Mouse (Mus musculus): Measurements from ENCODE around the gene Slc22a3. TPM values are rescaled to one million over a fixed set of nuclear protein-coding genes. Genes with fewer than 3 reads are reported as not detected.

The Slc22a3 gene
- total and polyA plus RNA-seq, 2 experiments from 2014 or later = 2.4 to 3.7 TPM

DNA sequence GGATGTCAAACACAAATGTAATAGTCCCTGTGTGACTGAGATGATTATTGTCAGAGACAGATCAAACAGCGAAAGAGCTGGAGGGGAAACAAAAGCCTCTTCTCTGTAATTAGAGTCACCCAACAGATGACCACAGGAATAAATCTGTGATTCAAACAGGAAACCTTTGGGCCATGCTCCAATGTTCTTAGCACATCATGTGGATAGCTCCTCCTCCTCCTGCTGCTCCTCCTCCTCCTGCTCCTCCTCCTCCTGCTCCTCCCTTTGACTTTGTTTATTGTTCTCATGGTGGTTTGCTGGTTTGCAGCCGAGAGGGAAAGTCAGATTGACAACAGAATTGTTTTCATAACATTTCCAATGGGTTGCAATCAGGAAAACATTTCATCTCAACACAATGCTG lies 28.1 kb downstream of the Slc22a3 start:
- peak; percentile 12 for DNase-seq (ENCODE audit: low spot score)
- no peak for ATAC-seq (ENCODE audit: low FRiP score)

DNA sequence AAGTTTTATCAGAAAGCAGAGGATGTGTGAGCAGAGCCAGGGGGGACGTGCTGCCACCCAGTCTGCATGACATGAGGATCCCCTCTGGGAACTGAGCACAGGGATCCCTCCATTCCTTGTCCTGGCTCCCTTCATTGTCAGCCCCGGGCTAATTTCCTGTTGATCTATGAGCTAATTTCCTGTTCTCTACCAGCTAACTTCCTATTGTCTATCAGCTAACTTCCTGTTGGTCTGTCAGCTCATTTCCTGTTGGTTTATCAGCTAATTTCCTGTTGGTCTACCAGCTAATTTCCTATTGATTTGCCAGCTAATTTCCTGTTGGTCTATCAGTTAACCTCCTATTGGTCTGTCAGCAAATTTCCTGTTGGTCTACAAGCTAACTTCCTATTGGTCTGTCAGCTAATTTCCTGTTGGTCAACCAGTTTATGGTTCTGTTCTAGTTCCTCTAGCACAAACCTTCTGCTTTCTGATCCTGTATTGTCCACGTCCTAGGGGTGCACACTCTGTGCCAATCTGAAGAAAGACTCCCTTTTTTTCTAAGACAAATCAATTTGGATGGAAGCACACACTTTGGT lies 32.9 kb downstream of the Slc22a3 start:
- no peak overlapping the region for H3K27ac ChIP-seq (ENCODE audit: low read depth, low read length)
- WGBS = 66% methylated on average over 3 of the region's 3 CpGs
- no peak for ATAC-seq (ENCODE audit: low FRiP score)

More for the DNA sequence above, 28.1 kb downstream of the Slc22a3 start:
- TF ChIP-seq CTCF (IDR thresholded peaks at IDR 0.05) = no peak
- H3K9ac ChIP-seq (replicated peaks; ENCODE audit: low read length, poor library complexity, severe bottlenecking) = no peak overlapping the region
- no peak overlapping the region for H3K27ac ChIP-seq (ENCODE audit: low read depth, low read length)
- H3K27me3 ChIP-seq (ENCODE audit: insufficient read depth, low read length) = no peaks in the 10 kb centered on the region
- 41% methylated on average over 2 of the region's 2 CpGs for WGBS
- no peaks in the 10 kb centered on the region for H3K9me3 ChIP-seq (ENCODE audit: low read length)
- H3K4me3 ChIP-seq (ENCODE audit: low read depth, low read length) = no peak overlapping the region
- no peak overlapping the region for H3K4me2 ChIP-seq (ENCODE audit: low read depth, low read length, poor library complexity, severe bottlenecking)
- H3K4me1 ChIP-seq (ENCODE audit: insufficient read depth, low read length) = no peaks in the 10 kb centered on the region
- H3K36me3 ChIP-seq (ENCODE audit: insufficient read depth, low read length) = no peaks in the 10 kb centered on the region

DNA sequence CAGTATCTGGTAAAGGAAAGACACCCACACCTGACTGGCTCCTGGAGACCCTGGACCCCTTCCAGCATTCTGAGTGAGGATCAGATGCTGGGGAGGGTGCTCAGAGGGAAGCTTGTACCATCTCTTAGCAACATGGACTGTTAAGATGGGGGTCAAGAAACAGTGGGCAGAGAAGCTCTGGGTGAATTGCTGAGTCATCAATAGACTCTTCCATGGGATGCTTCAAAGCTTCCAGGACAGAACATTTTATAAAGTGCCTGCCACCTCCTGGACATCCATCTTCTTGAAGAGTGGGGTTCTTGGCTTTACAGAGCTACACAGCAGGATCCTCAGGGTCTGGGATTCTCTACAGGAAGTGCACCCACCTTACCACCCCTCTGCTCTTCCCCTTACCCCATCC lies 35.0 kb downstream of the Slc22a3 start:
- H3K4me1 ChIP-seq (ENCODE audit: insufficient read depth, low read length) = no peaks in the 10 kb centered on the region
- no peak overlapping the region for H3K27ac ChIP-seq (ENCODE audit: low read depth, low read length)
- no peaks in the 10 kb centered on the region for H3K27me3 ChIP-seq (ENCODE audit: insufficient read depth, low read length)
- ATAC-seq (ENCODE audit: low FRiP score) (no peak), DNase-seq (ENCODE audit: low spot score) (no peak)
- H3K4me2 ChIP-seq (ENCODE audit: low read depth, low read length, poor library complexity, severe bottlenecking) = no peak overlapping the region
- H3K4me3 ChIP-seq (ENCODE audit: low read depth, low read length) = no peak overlapping the region
- no peaks in the 10 kb centered on the region for H3K36me3 ChIP-seq (ENCODE audit: insufficient read depth, low read length)
- no peaks in the 10 kb centered on the region for H3K9me3 ChIP-seq (ENCODE audit: low read length)
- TF ChIP-seq CTCF (IDR thresholded peaks at IDR 0.05) = no peak
- H3K9ac ChIP-seq (replicated peaks; ENCODE audit: low read length, poor library complexity, severe bottlenecking) = no peak overlapping the region

More for the DNA sequence above, 32.9 kb downstream of the Slc22a3 start:
- Histone ChIP-seq H3K4me1 (ENCODE audit: insufficient read depth, low read length) (no peaks in the 10 kb centered on the region), H3K4me2 (ENCODE audit: low read depth, low read length, poor library complexity, severe bottlenecking) (no peak overlapping the region), H3K9ac (replicated peaks; ENCODE audit: low read length, poor library complexity, severe bottlenecking) (no peak overlapping the region), H3K36me3 (ENCODE audit: insufficient read depth, low read length) (no peaks in the 10 kb centered on the region), H3K27me3 (ENCODE audit: insufficient read depth, low read length) (no peaks in the 10 kb centered on the region), H3K4me3 (ENCODE audit: low read depth, low read length) (no peak overlapping the region), H3K9me3 (ENCODE audit: low read length) (no peaks in the 10 kb centered on the region)
- TF ChIP-seq CTCF (IDR thresholded peaks at IDR 0.05) = no peak
- DNase-seq (ENCODE audit: low spot score) = no peak

GRCm38 (mm10) chr17:12468745-12469144 lies 38.8 kb downstream of the Slc22a3 start:
- no peak overlapping the region for H3K27ac ChIP-seq (ENCODE audit: low read depth, low read length)
- H3K4me2 ChIP-seq (ENCODE audit: low read depth, low read length, poor library complexity, severe bottlenecking) = no peak overlapping the region
- DNase-seq (ENCODE audit: low spot score) = no peak
- H3K27me3 ChIP-seq (ENCODE audit: insufficient read depth, low read length) = no peaks in the 10 kb centered on the region
- no peak overlapping the region for H3K9ac ChIP-seq (replicated peaks; ENCODE audit: low read length, poor library complexity, severe bottlenecking)
- 80% methylated on average over 5 of the region's 5 CpGs for WGBS
- no peak overlapping the region for H3K4me3 ChIP-seq (ENCODE audit: low read depth, low read length)
- TF ChIP-seq CTCF (IDR thresholded peaks at IDR 0.05) = no peak
- H3K9me3 ChIP-seq (ENCODE audit: low read length) = no peaks in the 10 kb centered on the region
- ATAC-seq (ENCODE audit: low FRiP score) = no peak
- no peaks in the 10 kb centered on the region for H3K4me1 ChIP-seq (ENCODE audit: insufficient read depth, low read length)
- no peaks in the 10 kb centered on the region for H3K36me3 ChIP-seq (ENCODE audit: insufficient read depth, low read length)

DNA sequence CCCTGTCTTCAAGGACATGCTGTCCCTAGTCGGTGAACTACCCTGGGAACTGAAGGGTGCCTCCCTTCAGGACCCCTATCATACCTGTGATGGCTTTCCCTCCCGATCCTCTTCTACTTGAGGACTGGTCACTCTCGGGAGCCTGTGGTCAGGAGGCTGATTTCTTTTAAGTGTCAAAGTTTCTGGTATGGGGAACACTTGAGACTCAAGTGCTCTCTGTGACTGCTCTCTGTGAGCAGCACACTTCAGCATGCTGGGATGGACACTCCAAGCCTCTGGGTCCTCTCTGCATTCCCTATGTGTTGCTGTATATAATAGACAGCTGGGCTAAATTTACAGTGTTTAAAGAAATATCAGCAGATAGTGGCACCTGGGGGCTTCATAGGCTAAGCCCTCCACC lies 39.9 kb downstream of the Slc22a3 start:
- no peak overlapping the region for H3K4me3 ChIP-seq (ENCODE audit: low read depth, low read length)
- H3K36me3 ChIP-seq (ENCODE audit: insufficient read depth, low read length) = no peaks in the 10 kb centered on the region
- WGBS = 84% methylated on average over 3 of the region's 3 CpGs
- TF ChIP-seq CTCF (IDR thresholded peaks at IDR 0.05) = no peak
- H3K27me3 ChIP-seq (ENCODE audit: insufficient read depth, low read length) = no peaks in the 10 kb centered on the region
- DNase-seq (ENCODE audit: low spot score) (no peak), ATAC-seq (ENCODE audit: low FRiP score) (no peak)
- H3K9ac ChIP-seq (replicated peaks; ENCODE audit: low read length, poor library complexity, severe bottlenecking) = no peak overlapping the region
- no peak overlapping the region for H3K4me2 ChIP-seq (ENCODE audit: low read depth, low read length, poor library complexity, severe bottlenecking)
- H3K4me1 ChIP-seq (ENCODE audit: insufficient read depth, low read length) = no peaks in the 10 kb centered on the region
- H3K9me3 ChIP-seq (ENCODE audit: low read length) = no peaks in the 10 kb centered on the region
- H3K27ac ChIP-seq (ENCODE audit: low read depth, low read length) = no peak overlapping the region

DNA sequence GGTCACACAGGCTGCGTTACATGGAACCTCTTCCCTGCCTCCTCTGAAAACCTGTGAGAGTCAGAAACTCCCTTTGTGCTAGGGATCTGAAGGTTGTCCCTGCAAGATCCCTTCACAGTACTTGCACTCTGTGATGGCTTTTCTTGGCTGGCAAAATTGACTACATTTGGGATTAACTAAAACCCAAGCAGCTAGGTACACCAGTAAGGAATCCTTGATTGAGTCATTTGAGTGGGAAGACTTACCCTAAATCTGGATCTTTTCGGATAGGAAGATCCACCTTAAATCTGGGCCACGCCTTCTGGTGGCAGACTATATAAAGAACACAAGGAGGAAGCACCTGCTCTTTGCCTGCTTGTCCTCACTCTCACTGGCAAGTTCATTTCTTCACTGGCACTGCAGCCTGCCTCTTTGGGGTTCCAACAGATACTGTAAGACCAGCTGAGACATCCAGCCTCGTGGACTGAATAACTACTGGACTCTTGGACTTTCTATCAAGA lies 41.0 kb downstream of the Slc22a3 start:
- no peak for TF ChIP-seq CTCF (IDR thresholded peaks at IDR 0.05)
- Histone ChIP-seq H3K4me3 (ENCODE audit: low read depth, low read length) (no peak overlapping the region), H3K4me2 (ENCODE audit: low read depth, low read length, poor library complexity, severe bottlenecking) (no peak overlapping the region), H3K27me3 (ENCODE audit: insufficient read depth, low read length) (no peaks in the 10 kb centered on the region), H3K4me1 (ENCODE audit: insufficient read depth, low read length) (no peaks in the 10 kb centered on the region), H3K9ac (replicated peaks; ENCODE audit: low read length, poor library complexity, severe bottlenecking) (no peak overlapping the region), H3K27ac (ENCODE audit: low read depth, low read length) (no peak overlapping the region), H3K9me3 (ENCODE audit: low read length) (no peaks in the 10 kb centered on the region), H3K36me3 (ENCODE audit: insufficient read depth, low read length) (no peaks in the 10 kb centered on the region)
- WGBS = 75% methylated on average over 4 of the region's 4 CpGs
- ATAC-seq (ENCODE audit: low FRiP score) = no peak
- DNase-seq (ENCODE audit: low spot score) = no peak
